Mouse (Mus musculus): Measurements from ENCODE around the gene Ccdc71.

- TF ChIP-seq GATA1 (IDR thresholded peaks at IDR 0.05; ENCODE audit: borderline replicate concordance, low read length) (no peak), FLI1 (IDR thresholded peaks at IDR 0.05; ENCODE audit: low read length) (no peak)
These were observed 28.8 kb upstream of the Ccdc71 start for GRCm38 (mm10) chr9:108431431-108432067.
